Mouse (Mus musculus): ENCODE measurements around the gene Exoc3l2. TPM values are rescaled to one million over a fixed set of nuclear protein-coding genes. Genes with fewer than 3 reads are reported as not detected.
"Not testable (repeated sequence)": the region's sequence is repeated elsewhere in the genome, so short reads cannot be mapped to it uniquely, and the experiment has no call there.

The Exoc3l2 gene
- total RNA-seq, 2 experiments from 2014 or later = 0.18 to 0.20 TPM

GRCm38 (mm10) chr7:19491731-19492130 lies 28.6 kb downstream of the Exoc3l2 start:
- DNase-seq = no peak

GRCm38 (mm10) chr7:19494751-19495474 lies 31.8 kb downstream of the Exoc3l2 start:
- DNase-seq = no peak

GRCm38 (mm10) chr7:19495521-19496213 lies 32.5 kb downstream of the Exoc3l2 start:
- DNase-seq = no peak

DNA sequence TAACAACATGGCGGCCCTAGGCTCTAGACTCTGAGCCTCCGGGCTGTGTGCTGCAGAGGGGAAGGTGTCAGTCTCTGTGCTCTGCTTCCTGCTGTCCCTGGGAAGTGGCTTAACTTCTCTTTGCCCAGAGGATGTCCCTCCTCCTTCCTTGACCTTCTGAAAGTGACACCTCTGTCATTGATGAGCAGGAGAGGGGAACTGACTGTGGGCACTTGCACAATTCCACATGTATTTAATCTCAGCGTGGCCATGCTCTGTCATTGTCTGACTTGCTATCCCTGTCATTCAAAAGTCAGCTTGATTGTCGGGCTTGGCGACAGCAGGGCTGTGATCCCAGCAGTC lies 33.1 kb downstream of the Exoc3l2 start:
- no peak for DNase-seq

DNA sequence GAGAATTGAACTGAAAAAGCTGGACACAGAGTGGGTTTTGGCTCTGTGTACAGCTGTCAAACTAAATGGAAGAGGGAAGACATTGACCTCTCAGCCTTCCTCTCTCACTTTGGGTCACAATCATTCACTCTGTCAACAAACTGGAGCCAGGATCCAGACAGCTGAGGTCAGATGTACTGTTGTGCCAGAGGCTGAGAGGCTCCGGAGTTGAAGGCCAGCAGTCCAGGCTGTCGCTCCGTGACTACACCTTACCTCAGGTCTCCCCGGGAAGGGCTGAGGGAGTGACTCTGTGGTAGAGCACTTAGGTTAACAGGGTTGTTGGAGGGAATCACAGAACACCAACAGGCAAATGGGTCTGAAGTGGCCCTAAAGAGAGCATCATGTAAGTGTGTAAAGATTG lies 35.2 kb downstream of the Exoc3l2 start:
- DNase-seq = no peak

GRCm38 (mm10) chr7:19500420-19501363 lies 37.6 kb downstream of the Exoc3l2 start:
- DNase-seq = no peak

DNA sequence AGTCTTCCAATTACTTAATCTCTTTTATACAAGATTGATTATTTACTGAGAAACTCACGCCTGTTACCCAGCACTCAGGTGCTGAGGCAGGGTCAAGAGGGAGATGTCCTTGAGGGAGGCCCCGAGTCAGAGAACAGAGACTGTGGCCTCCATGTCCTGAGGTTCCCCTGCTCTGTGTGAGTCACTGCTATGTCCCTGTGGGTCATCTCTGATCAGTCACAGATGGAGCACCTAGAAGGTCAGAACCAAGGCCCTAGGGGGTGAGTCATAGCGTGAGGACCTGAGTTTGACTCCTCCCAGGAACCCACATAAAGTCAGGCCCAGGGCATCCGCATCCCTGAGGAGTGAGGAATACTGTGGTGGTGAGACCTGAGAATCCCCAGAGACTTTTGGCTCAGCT lies 38.5 kb downstream of the Exoc3l2 start:
- no peak for DNase-seq

DNA sequence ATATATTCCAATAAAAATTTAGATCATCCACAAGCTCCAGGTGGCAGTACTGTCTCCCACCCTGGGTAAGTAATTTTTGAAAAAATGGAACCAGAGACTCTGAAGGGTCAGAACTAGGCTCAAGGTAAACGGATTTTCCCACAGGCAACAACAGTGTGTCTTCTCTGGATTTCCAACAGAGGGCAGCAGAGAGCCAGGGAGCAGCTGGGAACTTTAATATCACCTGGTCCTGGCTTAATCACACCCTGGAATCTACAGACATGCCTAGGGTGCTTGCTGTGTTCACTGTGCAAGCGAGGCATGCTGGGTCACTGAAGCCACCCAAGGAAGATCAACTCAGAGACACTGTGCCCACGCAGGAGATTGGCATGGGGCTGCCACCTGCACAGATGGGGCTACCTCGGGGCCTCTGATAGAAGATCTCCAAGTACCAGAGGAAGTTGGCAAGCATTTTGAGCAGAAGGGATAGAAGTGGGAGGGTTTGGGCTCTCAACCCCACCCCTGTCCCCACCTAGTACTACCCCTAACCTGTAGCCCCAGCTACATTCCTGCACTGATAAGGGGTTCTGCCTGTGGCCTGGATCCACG lies 40.4 kb downstream of the Exoc3l2 start:
- no peak for DNase-seq

DNA sequence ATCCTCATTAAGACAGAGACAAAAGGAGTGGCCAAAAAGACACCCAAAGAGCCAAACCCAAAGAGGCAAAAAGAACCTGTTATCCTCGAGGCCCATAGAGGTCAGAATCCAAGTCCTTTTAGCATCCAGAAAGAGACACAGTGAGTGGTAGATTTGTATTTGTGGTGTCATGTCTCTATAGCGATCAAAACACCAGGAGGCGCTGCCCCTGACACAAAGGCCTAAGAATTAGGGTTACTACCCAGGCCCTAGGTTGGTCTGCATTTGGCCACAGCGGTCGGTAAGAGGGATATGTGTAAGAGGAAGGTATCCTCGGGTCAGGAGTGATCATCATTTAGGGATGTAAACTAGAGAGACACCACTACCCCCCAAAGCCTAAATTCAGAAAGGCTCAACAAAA lies 43.2 kb downstream of the Exoc3l2 start:
- DNase-seq = no peak

DNA sequence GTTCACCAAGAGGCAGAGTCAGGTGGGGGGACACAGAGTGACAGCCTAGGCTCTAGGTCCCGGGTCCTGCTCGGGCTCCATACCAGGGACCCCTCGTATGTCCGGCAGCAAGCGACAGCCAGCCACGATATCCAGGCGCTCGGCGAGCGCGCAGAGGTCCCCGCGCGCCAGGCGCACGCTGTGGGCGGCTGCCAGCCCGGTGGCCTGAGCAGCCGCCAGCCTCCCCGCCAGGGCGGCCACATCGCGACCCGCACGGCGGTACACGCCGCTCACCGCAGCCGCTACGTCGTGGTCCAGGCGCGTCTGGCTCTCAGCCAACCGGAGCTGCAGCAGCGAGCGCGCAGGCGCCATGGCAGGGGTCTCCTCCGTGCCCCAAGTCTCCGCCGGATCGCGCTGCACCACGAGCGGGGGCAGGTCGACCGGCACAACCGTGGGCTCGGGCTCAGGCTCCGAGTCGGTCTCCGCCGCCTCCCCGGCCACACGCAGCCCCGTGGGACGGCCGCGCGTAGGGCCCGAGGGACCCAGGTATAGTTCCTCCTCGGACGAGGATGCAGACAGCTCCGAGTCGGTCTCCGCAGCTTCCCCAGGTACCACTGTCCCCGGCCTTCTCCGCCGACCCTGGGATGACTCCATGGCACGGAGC lies 44.0 kb downstream of the Exoc3l2 start:
- no peak for DNase-seq

DNA sequence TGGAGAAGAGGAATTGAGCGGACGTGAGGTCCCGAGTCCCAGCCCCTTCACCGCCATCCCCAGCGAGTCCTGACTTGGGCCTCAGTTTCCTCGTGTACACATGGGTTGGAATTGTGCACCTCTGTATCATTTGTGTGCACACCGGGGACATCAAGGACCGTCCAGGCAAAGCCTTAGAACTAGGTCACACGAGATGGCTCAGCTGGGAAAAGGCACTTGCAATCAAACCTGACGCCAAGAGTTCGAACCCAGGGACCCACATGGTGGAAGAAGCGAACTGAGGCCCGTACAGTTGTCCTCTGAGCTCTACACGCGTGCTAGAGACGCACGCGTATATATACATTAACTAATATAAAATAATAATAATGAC lies 44.5 kb downstream of the Exoc3l2 start:
- DNase-seq = no peak

DNA sequence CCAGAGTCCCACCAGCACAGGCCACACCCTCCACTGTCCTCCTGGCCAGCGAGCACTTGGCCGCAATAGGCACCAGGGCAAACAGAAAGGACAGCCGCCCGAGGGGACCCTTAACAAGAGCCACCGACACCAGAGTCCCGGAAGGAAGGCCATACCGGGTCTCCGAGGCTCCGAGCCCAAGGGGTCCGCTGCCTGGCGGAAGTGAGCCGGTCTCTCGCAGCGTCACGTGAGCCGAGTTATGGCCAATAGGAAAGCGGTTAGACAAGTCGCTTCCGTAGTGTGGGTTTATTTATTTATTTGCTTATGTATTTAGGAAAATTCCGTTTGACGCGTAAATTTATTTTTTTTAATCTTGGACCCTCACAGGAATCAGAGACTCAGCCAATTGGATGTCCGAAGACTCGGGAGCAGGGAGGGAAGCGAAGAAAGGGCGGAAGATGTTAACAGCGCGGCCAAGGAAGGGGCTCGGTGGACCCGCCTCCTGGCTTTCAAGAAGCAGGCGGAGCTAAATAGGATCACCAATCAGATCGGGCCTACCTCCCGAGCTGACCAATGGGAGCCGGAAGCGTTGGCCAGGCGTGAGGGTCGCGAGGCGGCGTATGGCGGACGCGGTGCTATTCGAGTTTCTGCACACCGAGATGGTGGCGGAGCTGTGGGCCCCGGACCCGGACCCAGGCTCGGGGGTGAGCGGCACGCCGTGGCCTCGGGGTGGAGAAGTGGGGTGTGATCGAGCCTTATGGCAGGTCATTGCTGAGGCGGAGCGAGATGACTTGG lies 45.2 kb downstream of the Exoc3l2 start, which contains the start of the genes Bloc1s3 and Trappc6a:
Gene Bloc1s3, minus strand, starts transcription at position 218 of the 774 bp plus-strand sequence.
Gene Trappc6a, plus strand, starts transcription at position 246 of the 774 bp plus-strand sequence.
- DNase-seq = peak; percentile 91 to 92

DNA sequence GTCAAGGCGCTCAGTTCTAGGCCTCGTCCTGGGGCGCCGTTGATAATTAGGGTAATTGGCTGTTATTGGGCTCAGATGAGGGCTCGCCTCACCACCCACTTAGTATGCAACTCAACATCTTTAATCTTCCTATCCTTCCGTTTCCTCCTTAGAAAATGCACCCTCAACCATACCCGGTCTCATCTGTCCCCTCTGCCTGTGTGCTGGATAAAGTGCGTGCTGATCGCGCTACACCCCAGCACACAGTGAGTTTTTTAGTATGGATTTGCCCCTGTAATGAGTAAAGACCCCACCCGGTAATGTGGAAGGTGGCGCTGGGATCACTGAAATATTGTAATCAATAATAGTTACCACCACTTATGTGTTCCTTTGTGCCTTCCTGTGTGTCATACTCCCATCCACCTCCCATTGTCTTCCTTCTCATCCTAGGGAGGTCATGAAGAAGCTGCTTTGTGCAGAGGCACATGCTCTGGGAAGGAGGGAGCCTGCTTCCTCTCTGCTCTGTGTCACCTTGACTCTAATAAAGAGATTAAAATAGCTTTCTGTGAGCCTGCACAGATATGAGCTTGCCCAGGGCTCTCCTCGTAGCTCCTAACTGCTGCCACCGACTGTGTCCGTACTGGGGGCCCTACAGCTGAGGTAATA lies 45.9 kb downstream of the Exoc3l2 start:
- no peak for DNase-seq

DNA sequence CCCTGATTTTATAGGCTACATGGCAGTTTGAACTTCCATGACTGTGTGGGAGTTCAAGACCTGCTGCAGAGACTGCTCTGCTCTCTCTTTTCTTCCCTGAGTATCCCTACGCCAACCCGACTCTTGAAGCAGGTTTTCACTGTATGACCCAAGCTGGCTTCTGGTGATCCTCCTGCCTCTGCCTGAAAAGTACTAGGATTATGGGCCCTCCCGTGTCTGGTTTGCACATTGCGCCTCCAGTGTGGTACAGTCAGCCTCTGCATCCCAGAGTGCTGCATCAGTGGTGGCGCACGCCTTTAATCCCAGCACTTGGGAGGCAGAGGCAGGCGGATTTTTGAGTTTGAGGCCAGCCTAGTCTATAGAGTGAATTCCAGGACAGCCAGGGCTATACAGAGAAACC lies 46.7 kb downstream of the Exoc3l2 start:
- DNase-seq = no peak

- not testable (repeated sequence) for DNase-seq
Measured at GRCm38 (mm10) chr7:19511934-19512333, 48.8 kb downstream of the Exoc3l2 start.

- no peak for DNase-seq
Measured at GRCm38 (mm10) chr7:19512353-19512752, 49.2 kb downstream of the Exoc3l2 start.

DNA sequence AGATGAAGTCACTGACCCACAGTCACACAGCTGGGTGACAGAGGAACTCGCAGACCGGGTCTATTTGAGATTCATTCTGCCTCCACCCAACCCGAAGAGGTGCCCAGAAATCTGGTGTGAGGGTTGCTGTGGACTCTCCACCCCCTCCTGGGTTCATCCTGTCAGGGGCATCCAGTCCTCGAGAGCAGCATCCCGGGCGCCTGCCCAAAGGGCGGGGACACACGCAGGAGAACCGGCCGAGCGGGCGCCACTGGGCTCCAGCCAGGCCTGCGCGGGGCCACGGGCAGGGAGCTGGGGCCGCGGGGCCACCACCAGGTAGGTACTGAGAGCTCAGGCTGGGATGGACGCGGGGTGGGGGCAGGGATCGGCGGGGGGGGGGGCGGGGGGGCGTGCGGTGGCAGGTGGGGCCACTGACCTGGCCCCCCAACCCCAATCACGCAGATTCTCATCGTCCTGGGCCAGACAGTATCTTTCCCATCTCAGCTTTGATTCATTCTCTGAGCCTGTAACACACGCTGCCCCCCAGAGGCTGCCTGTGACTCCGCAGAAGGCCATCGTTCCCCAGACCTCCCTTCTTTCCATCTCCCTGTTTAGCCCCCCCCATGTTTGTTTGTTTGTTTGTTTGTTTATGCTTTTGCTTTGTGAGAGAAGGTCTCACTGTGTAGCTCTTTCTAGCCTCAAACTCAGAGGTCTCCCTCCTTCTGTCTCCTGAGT lies 54.7 kb downstream of the Exoc3l2 start, which contains the start of gene Nkpd1:
Gene Nkpd1, plus strand, starts transcription at position 187 of the 714 bp plus-strand sequence.
- no peak for DNase-seq

DNA sequence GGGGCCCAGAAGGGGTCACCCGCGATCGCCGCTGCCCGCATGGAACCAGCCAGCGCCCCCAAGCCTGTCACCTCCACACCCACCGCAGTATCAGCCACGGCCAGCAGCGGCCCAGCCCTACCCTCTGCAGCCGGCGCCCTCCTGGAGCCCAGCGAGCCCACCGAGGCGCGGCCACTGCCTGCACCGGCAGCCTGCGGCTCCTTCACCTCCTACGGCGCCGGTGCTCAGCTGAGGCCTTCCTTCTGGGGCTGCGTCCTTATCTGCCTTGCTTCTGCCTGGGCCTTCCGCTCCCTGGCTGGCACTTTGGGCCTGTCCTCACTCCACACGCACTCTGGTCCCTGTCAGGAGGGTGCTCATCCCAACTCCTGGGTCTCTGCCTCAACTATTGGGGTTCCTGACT lies 56.9 kb downstream of the Exoc3l2 start:
- DNase-seq = no peak

DNA sequence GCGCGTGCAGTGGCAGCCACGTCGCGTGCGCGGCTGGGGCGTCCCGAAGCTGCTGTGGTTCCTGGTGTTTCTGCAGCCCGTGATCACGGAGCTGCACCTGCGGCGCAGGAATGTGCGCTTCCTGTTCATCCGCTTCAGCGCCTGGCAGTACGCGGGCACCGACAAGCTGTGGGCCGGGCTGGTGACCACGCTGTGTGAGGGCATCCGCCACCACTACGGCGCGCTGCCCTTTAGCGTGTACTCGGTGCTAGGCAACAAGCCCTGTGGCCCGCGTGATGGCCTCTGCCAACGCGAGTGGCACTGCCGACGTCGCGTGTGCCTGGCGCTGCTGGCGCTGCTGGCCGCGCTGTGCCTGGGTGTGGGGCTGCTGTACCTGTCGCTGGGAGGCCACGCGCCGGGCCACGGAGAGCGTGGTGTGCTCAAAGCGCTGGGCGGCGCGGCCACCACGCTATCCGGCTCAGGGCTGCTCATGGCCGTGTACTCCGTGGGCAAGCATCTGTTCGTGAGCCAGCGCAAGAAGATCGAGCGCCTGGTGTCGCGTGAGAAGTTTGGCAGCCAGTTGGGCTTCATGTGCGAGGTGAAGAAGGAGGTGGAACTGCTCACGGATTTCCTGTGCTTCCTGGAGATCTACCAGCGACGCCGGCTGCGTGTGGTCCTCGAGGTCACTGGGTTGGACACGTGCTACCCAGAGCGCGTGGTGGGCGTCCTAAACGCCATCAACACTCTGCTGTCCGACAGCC lies 60.1 kb downstream of the Exoc3l2 start:
- DNase-seq = no peak

Measured in layer of hippocampus, postnatal 36 days (tissue).